Mouse (Mus musculus): ENCODE measurements around the gene Pip4k2b.
A peak's percentile ranks its signal among the peaks of the same experiment; 100 is the strongest.

Pip4k2b gene

DNA sequence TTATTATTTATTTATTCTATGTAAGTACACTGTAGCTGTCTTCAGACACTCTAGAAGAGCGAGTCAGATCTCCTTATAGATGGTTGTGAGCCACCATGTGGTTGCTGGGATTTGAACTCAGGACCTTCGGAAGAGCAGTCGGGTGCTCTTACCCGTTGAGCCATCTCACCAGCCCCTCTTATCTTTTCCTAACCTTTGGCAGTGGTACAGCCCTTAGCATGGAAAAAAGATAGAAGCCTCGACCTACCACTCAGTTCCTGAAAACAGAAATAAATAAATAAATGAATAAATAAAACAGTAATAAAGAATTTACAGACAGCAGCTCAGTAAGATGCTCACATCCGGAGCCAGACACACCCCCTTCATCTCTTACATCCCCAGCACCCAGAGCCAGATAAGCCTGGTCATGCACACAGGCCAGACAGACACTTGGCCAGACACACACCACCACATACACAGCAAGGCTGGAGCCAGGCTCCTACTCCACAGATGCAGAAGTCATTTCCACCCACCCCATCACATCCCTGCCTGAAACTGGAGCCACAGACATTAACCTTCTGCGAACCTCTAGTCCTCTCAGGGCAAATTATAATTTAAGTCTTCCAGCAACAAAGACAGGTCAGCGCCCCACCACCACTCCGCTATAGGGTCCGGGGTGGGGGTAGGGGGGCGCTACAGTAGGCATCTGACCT lies 47.2 kb downstream of the Pip4k2b start:
- no peak for DNase-seq (ENCODE audit: extremely low read depth, insufficient read length, low spot score)

DNA sequence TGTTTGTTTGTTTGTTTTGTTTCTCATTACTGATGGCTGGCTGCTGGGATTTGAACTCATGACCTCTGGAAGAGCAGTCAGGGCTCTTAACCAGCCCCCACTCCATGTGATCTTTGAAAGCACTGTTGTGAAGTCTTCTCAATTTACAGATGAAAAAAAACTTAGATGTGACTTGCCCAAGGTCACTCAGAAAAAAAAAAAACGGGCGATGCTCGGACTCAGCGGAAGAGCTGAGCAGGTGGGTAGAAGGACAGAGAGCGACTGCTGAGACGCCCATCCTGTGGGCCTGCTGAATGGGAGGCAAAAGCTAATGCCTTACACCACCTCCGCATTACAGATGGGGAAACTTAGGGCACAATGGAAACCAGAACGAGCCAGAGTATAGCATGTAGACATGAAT lies 47.8 kb downstream of the Pip4k2b start:
- no peak for DNase-seq (ENCODE audit: extremely low read depth, insufficient read length, low spot score)

DNA sequence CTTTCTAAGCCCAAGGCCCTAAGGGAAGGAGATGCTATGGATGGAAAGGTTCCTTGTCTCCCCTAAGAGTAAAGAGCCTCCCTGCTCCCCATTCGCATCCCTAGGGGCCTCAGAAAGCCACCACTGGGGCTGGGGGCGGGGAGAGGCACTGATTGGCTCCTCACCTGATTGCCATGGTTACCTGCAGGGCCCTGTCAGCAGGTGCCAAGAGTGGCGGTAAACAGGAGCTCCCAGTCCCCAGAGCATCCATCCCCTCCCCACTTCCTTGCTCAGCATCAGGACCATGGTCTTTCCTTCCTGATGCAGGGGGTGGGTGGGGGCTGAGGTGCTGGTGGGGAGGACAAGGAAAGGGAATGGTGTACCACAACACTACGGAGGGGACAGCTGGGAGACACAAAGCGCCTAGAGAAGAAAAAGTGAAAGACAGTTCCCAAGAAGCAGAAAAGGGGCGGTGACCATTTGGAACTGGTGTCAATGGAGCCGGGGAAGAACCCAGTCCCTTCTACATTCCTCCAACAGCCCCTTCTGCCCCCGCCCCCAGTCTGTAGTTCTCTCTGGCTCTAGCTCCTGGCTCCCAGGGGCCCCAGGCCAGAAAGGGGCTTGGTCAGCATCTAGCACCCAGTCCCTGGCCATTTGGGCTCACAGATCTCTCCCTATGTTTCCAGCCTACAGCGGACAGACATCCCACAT lies 48.6 kb downstream of the Pip4k2b start:
- no peak for DNase-seq (ENCODE audit: extremely low read depth, insufficient read length, low spot score)

DNA sequence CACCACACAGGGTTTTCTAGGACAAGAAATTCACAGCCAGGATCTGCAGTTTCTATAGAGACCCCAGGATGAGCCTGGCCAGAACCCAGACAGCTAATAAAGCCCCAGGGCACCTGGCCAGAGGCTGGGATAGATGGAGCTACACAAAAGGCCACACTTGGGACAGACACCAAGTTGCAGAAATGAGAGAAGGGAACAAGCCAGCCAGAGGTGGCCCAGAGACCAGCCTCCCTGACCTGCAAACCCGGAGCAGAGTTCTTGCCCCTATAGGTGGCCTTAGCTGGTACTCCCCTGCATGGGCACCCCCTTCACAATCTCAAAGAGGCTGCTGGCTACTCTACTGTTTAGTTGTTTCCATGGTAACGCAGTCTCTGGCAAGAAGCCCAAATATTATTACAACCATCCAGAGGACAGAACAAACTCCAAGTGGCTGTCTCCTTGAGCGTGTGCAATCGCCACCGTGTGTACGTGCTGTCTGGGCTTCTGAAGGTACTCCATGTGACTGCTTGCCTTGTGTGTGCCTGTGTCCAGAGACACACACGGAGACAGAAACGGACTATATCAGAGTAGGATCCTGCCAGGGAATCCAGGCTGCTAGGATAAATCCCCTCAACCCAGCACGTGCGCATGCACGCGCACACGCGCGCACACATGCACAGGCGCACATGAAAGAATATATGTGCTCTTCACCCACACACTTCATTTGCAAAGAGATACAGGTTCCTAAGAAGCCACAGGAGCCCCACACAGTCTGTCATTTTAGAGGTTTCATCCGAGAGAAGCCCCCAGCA lies 49.4 kb downstream of the Pip4k2b start:
- DNase-seq (ENCODE audit: extremely low read depth, insufficient read length, low spot score) = no peak

DNA sequence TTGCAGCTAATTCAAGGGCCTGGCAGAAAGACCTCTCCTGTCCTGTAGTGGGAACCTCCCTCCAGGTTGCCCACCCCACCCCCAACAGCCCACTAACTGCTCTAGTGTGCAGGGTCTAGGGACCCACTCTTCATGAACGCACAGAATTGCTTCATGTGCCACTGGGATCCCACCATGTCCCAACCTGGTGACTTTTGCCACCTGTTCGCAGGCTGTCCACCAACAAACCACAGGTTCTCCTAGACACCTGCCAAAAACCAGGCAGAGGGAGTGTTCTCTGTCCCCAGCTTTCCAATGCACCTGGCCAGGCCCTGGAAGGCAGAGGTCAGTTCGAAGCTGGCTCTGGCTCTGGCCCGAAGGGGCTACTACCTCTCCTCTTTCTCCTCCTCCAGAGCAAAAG lies 50.1 kb downstream of the Pip4k2b start:
- no peak for DNase-seq (ENCODE audit: extremely low read depth, insufficient read length, low spot score)

DNA sequence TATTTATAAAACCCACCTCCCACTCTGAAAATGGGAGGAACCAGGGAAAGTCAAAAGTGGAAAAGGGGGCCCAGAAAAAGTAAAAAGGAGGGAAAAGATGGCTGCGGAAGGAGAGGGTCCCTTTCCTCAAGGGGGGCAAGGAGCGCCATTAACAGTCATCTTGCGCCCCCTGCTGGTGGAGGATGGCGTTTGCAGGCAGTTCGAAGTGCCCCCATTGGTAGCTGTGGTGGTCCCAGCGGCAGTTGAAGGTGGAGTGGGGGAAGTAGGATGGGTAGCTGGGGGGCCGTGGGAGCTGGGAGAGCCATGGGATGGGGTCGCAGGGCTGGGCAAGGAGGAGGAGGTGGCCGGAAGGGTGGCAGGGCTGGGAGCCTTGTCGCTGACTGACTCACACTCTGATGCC lies 54.6 kb downstream of the Pip4k2b start:
- DNase-seq (ENCODE audit: extremely low read depth, insufficient read length, low spot score) = peak; percentile 50

DNA sequence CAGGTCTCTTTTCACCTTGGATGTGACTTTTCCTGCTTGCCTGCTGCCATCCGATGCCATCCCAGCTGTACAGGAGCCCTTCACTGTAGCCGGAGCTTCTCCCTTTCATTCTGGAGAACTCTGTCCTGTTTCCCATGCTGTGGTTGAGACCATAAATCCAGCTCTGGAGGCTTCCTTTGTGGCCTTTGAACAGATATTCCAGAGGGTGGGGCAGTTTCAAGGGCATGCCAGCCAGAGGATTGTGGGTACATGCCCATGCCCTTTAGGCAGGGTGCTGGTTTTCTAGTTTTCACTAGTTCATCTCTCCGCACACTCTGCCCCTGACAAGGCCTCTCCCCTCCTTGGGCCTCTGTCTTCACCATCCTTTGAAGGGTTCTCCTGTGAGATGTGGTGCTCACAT lies 57.4 kb downstream of the Pip4k2b start:
- DNase-seq (ENCODE audit: extremely low read depth, insufficient read length, low spot score) = no peak

DNA sequence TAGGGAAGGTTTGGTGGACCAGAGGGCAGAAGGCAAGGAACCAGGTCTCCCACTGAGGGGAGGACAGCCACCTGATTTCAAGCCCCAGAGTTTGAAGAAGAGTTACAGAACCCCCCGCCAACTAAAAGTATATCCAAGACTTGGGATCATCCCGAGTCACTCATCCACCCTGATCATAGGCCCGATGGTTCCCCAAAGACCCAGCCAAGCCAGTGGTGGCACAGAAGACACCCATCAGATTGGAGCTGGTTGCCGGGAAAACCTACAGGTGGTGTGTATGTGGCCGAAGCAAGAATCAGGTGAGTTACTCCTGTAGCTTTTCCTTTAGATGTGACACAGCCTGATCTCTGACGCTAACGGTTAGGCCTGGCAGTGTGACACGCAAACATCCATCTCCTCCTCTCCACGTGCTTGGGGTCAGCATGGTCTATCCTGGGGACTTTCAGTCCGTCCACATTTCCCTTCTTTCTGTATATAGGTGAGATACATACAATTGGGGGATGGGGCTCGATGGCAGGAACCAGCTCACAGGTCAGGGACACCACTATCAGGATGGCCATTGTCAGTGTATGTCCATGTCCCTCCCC lies 58.1 kb downstream of the Pip4k2b start:
- DNase-seq (ENCODE audit: extremely low read depth, insufficient read length, low spot score) = no peak

DNA sequence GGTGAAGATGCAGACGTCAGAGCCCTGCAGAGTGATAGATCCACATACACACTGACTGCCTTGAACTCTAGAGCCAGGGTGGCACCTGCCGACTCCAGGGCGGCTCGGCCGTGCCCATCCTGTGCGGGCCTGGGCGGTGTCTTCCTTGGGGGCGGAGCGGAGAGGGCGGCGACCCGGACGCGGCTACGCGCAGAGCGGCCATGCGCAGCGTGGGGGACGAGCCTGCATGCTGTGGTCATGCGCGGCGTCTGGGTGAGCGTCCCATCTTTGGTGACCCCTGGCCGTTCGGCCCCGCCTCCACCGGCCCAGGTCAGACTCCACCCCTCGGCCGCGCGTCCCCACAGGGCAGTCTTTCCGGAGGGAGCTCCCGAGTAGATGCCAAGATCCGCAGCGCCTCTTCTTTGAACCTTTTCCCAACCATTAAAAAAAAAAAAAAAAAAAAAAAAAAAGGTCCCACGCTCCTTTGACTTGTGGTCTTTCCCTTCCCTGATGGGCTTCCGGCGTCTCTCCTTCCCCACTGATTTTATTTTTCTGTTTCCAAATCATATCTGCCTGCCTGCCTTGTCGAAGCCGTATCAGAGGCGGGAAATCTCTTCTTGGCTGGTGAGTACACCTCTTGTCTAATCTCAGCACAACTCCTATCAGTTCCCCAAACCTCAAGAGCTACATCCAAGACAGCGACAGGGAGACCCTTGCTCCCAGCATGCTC lies 58.7 kb downstream of the Pip4k2b start, which contains the start of gene Cisd3:
Gene Cisd3, plus strand, starts transcription at position 214 of the 709 bp plus-strand sequence.
- peak; percentile 97 for DNase-seq (ENCODE audit: extremely low read depth, insufficient read length, low spot score)

DNA sequence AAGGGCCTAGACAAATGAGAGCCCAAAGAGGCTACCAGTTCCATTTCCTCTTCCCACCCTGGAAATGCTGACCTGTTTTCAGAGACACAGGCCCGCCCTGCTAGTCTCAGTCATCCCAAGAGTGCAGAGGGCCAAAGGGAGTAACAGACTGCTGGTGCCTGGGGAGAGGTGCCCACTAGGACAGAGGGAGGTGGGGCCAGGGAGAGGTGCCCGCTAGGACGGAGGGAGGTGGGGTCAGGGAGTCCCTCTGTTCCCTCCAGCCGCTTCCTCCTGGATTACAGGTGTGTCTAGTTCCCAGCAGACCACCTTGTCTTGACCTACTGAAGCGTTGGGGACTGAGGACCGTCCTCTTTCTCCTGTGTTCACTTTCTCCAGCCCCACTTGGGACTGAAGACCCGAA lies 59.7 kb downstream of the Pip4k2b start:
- DNase-seq (ENCODE audit: extremely low read depth, insufficient read length, low spot score) = no peak

DNA sequence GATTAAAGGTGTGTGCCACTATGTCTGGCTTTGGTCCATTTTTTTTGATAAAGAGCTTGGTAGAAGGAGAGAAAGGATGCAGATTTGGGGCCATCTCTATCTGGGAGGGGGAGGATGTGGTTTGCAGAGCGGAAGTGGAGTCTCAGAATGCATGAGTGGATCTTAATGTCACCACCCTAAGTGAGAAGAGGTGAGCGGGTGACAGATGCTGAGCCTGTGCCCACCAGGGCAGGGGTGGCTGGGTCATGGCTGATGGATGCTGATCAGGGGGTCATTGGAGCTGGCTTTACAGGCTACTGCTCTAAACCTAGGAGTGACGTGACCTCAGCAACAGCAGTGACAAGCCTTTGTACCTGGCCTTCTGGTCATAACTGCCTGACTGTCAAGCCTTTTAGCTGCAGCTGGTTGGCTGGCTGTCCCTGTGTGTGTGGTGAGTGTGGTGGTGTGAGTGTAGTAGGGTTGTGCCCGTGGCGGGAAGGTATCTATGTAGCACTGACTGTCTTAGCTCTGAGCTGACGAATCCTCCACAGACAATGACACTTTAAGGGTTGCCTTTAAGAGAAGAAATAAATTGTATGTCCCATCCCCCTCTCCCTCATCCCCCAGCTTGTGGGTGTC lies 60.3 kb downstream of the Pip4k2b start:
- DNase-seq (ENCODE audit: extremely low read depth, insufficient read length, low spot score) = no peak

DNA sequence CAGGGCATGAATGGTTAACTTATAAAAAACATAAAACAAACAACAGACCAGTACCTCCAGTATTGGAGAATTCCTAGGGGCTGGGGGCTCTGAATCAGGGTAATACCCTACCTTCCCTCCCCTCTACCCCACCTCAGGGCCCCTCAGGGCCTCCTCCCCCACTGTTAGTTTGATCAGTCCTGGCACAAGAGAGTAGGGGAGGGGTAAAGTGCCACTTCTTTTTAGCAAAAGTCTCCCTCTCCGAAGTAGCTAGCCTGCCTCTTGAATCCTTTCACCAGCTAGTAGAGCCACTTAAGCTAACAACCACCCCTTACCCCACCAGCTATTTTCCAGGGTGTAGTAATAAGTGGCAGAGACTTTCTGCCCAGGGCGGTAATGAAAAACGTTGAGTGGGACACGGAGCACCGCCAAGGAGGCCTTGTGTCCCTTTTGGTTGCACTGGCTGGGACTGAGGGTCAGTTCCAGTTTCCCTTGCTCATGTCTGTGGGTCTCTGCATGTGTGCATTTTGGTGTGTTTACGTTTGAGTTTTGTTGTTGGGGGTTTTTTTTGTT lies 61.9 kb downstream of the Pip4k2b start:
- no peak for DNase-seq (ENCODE audit: extremely low read depth, insufficient read length, low spot score)

DNA sequence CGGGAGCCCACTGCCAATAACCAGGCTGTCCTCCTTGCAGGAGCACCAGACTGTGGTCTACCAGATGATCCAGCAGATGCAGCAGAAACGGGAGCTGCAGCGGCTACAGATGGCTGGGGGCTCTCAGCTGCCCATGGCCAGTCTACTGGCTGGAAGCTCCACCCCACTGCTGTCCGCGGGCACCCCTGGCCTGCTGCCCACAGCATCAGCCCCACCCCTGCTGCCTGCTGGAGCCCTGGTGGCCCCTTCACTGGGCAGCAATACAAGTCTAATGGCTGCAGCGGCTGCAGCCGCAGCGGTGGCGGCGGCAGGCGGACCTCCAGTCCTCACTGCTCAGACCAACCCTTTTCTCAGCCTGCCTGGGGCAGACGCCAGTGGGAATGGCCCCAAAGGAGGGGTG lies 64.1 kb downstream of the Pip4k2b start:
- no peak for DNase-seq (ENCODE audit: extremely low read depth, insufficient read length, low spot score)

DNA sequence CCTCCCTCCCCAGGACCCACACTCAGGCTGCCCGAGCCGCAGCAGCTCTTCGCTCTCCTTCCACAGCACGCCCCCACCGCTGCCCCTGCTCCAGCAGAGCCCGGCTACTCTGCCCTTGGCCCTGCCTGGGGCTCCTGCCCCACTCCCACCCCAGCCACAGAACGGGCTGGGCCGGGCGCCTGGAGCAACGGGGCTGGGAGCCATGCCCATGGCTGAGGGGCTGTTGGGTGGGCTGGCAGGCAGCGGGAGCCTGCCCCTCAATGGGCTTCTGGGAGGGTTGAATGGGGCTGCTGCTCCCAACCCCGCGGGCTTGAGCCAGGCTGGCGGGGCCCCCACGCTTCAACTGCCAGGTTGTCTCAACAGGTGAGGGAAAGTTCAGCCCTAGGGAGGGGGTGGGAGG lies 66.2 kb downstream of the Pip4k2b start:
- no peak for DNase-seq (ENCODE audit: extremely low read depth, insufficient read length, low spot score)

DNA sequence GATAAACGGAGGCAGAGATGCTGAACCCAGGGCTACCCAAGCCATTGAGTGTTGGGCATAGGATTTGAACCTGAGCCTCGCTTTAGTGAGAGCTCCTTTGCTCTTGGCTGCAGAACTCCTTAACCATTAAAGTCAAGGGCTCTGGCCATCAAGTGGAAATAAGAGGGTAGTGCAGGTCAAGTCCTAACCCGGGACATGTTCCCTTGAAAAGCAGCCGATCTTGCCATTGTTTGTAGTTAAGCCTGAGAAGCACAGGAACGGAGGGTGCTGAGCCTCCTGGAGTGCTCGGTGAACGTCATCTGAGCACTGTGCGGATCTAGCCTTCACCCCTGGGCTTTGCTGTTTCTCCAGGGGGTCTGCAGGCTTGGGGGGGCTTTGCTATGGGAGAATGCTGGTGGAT lies 66.7 kb downstream of the Pip4k2b start:
- no peak for DNase-seq (ENCODE audit: extremely low read depth, insufficient read length, low spot score)

DNA sequence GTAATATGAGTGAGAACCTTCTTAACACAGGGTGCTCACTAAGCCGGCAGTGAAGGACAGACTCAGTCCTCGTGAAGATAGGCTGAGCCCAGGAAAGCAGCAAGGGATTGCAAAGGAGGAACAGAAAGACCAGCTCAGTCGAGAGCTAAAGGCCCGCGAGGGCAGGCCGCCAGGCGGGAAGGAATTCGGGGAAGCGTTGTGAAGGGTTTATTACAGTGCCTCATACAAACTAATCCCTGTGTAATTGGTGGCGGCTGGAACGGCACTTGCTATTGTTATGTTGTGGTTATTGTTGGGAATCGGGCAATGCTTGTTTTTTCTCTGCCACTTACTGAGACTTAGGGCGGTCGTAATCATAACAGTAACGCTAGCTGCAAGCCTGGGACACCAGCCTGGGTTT lies 67.1 kb downstream of the Pip4k2b start:
- no peak for DNase-seq (ENCODE audit: extremely low read depth, insufficient read length, low spot score)

DNA sequence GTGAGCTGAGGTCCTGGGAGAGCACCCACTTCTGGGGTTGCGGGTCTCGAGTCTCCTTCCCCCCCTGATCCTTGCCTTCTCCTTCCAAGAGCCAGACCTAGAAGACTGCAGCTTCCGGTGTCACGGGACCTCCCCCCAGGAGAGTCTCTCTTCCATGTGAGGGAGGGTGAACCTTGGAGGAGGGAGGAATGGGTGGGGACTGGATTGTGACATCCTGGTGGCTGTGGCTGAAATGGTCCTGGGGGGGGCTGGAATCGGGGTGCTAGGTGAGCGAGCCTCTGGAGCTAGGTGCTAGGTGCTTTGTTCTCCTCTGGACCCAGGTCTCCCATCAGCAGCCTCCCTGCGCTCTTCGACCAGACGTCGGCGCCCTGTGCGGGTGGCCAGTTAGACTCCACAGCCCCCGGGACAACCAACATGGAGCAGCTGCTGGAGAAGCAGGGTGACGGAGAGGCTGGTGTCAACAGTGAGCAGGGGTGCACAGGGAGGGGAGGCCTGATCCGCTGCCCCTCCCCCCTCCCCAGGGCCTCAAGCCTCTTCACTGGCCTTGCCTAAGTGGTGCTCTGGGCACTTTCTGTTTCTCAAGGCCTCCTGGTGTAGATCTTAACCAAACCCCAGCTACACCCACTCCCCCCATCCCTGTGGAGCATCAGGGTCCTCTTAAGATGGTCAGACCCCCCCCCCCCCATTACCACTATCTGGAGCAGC lies 68.3 kb downstream of the Pip4k2b start:
- DNase-seq (ENCODE audit: extremely low read depth, insufficient read length, low spot score) = no peak

DNA sequence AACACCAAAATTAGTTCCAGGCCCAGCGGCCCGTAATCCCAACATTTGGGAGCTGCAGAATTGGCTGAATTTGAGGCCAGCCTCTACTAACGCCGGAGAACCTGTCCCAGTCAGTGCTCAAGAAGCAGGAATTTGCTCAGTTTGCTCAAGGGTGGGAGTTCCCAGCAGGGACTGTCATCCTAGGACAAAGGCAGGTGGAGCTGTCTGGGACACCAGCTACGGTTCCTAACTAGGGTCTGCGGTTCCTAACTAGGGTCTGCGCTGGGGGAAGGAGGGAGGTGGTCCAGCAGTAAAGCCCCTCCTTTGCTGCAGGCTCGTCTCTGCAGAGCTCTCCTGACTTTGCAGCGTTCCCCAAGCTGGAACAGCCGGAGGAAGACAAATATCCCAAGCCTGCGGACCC lies 71.4 kb downstream of the Pip4k2b start:
- no peak for DNase-seq (ENCODE audit: extremely low read depth, insufficient read length, low spot score)

DNA sequence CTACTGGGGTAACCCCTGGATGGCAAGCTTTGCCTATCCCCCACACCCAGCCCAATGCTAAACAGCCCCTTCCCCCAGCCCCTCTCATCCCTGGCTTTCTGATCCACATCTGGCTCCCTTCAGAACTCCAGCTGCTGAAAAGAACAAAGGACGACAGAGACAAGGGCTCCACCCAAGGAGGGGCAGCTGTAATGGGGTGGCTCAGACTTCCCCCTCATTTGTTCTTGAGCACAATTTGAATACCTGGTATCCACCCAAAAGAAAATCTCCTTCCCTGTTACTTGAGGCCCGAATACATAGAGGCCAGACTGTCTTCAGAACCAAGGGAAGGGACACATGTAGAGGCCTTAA lies 73.4 kb downstream of the Pip4k2b start:
- no peak for DNase-seq (ENCODE audit: extremely low read depth, insufficient read length, low spot score)

Data from 3134 (cell line).